ENCODE assay signal across 8 mouse cellular contexts in the genomic region with DNA sequence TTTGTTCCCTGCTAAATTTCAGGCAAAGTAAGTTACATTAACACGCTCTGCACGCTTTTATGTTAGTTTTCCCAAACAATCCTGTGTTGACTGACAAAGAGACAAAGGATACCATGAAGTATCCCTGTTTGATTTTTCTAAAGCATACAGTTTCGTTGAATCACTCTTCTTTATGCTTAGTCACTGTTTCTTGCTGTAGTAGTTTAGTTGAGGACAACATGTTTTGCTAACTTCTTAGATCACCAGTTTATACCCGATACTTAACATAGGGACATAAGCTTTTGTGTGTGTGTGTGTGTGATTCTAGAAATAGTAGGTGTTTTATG. TPM values are rescaled to one million over a fixed set of nuclear protein-coding genes. Genes with fewer than 3 reads are reported as not detected.
A peak's percentile ranks its signal among the peaks of the same experiment; 100 is the strongest.
DNase-seq lines count a peak whose midpoint lies in the region; ATAC-seq and TF ChIP-seq lines count a peak whose summit lies in the region.

No protein-coding gene starts in this region.

- H3K27me3 ChIP-seq in lung, embryonic 14.5 days (ENCODE audit: insufficient read depth, low read length), result no peaks in the 10 kb centered on the region
- no peaks in the 10 kb centered on the region for H3K27me3 ChIP-seq in intestine, embryonic 15.5 days (replicated peaks)
- H3K27me3 ChIP-seq in neural tube, embryonic 14.5 days (ENCODE audit: control insufficient read depth, insufficient read depth, low read length), result no peaks in the 10 kb centered on the region

- H3K4me2 ChIP-seq in lung, embryonic 14.5 days, result peak overlapping the region; percentile 90
- peak overlapping the region; percentile 96 for H3K4me2 ChIP-seq in intestine, embryonic 15.5 days (replicated peaks)
- H3K4me2 ChIP-seq in neural tube, embryonic 14.5 days (ENCODE audit: low read depth, low read length), result peak overlapping the region; percentile 62

- no peak for TF ChIP-seq CTCF in lung, embryonic 14.5 days (IDR thresholded peaks at IDR 0.05; ENCODE audit: low read depth)

- H3K9ac ChIP-seq in lung, embryonic 14.5 days, result peak overlapping the region; percentile 98
- peak overlapping the region; percentile 92 for H3K9ac ChIP-seq in intestine, embryonic 15.5 days
- peak overlapping the region; percentile 86; the same call in 1 of the 2 replicates for H3K9ac ChIP-seq in neural tube, embryonic 14.5 days (replicated peaks; ENCODE audit: low read depth, low read length)

- peak overlapping the region; percentile 88 for H3K4me3 ChIP-seq in lung, embryonic 14.5 days (ENCODE audit: low read depth, low read length)
- peak overlapping the region; percentile 97 for H3K4me3 ChIP-seq in intestine, embryonic 15.5 days (replicated peaks)
- H3K4me3 ChIP-seq in neural tube, embryonic 14.5 days (ENCODE audit: low read depth, low read length), result peak overlapping the region; percentile 98

- 0 out of 2 replicates have a peak, but pooled peaks cover 5% of the 10 kb centered on the region for H3K4me1 ChIP-seq in lung, embryonic 14.5 days (ENCODE audit: insufficient read depth)
- H3K4me1 ChIP-seq in intestine, embryonic 15.5 days (replicated peaks), result no peaks in the 10 kb centered on the region
- 0 out of 2 replicates have a peak, but pooled peaks cover 3% of the 10 kb centered on the region for H3K4me1 ChIP-seq in neural tube, embryonic 14.5 days (ENCODE audit: control insufficient read depth, insufficient read depth, low read length)

- DNase-seq in lung, embryonic 14.5 days, result peak; percentile 57
- DNase-seq in lung, postnatal 25 days (ENCODE audit: low spot score), result no peak
- peak; percentile 64 for DNase-seq in embryo, embryonic 10.5 days (ENCODE audit: low spot score)
- DNase-seq in left cerebral cortex, postnatal 4 days, result no peak
- DNase-seq in right cerebral cortex, adult 2 months (ENCODE audit: low spot score in 2 of 2), result no peak
- no peak for DNase-seq in urinary bladder, postnatal 25 days (ENCODE audit: low spot score)

- peak overlapping the region; percentile 99 for H3K27ac ChIP-seq in lung, embryonic 14.5 days (ENCODE audit: low read depth)
- H3K27ac ChIP-seq in intestine, embryonic 15.5 days, result 0 out of 2 replicates have a peak overlapping the region, but pooled peaks have one; percentile 99
- no peak overlapping the region for H3K27ac ChIP-seq in neural tube, embryonic 14.5 days (ENCODE audit: low read depth, low read length)

- no peak for ATAC-seq in lung, embryonic 14.5 days (ENCODE audit: insufficient read depth)
- no peak for ATAC-seq in intestine, embryonic 15.5 days
- no peak for ATAC-seq in neural tube, embryonic 14.5 days (ENCODE audit: low read depth)

- intact Hi-C loops in left cerebral cortex, postnatal 4 days (cut with DNase I), result no loop called here

- WGBS in lung, embryonic 14.5 days, result 1% methylated on average over 4 of the region's 4 CpGs
- WGBS in intestine, embryonic 15.5 days, result 2% methylated on average over 4 of the region's 4 CpGs
- WGBS in neural tube, embryonic 14.5 days, result 1% methylated on average over 4 of the region's 4 CpGs

- no peaks in the 10 kb centered on the region for H3K9me3 ChIP-seq in lung, embryonic 14.5 days (ENCODE audit: low read depth, low read length)
- H3K9me3 ChIP-seq in intestine, embryonic 15.5 days, result no peaks in the 10 kb centered on the region
- H3K9me3 ChIP-seq in neural tube, embryonic 14.5 days (ENCODE audit: control insufficient read depth, low read length), result no peaks in the 10 kb centered on the region

- H3K36me3 ChIP-seq in lung, embryonic 14.5 days (ENCODE audit: insufficient read depth), result no peaks in the 10 kb centered on the region
- H3K36me3 ChIP-seq in intestine, embryonic 15.5 days, result no peaks in the 10 kb centered on the region
- no peaks in the 10 kb centered on the region for H3K36me3 ChIP-seq in neural tube, embryonic 14.5 days (ENCODE audit: control insufficient read depth, insufficient read depth, low read length)

RNA-seq across cellular contexts. Expression of a gene that starts 1.1 kb away (rescaled TPM):
- polyA plus RNA-seq in lung, embryonic 14.5 days (2014; fragmentation: Nextera tagmentation; extraction: Ambion mirVana), result 33.3 and 33.6 TPM in 2 replicates
- 23.2 and 27.7 TPM in 2 replicates for polyA plus RNA-seq in intestine, embryonic 15.5 days (2015; fragmentation: Nextera tagmentation; extraction: Ambion mirVana)
- polyA plus RNA-seq in neural tube, embryonic 14.5 days (2014; fragmentation: Nextera tagmentation; extraction: Ambion mirVana), result 14.4 and 20.5 TPM in 2 replicates
- 10 to 100 TPM; 19.5 to 21.4 TPM for total RNA-seq in left cerebral cortex, postnatal 4 days (2021)

Comparison
In these comparisons a context has a peak if more than half of its experiments do, and no peak if none do; other contexts are left out.
1. DNase-seq: peak in lung, embryonic 14.5 days (single experiment) and embryo, embryonic 10.5 days (single experiment); none in lung, postnatal 25 days (single experiment), left cerebral cortex, postnatal 4 days (single experiment), right cerebral cortex, adult 2 months (0 of 2) and urinary bladder, postnatal 25 days (single experiment).
2. Peak in every context shown above with its lines, with median percentiles within 50 percentile points of each other: H3K4me2 ChIP-seq, H3K4me3 ChIP-seq and H3K9ac ChIP-seq.